Mouse (Mus musculus) embryo, embryonic 9.5 days (tissue): ENCODE measurements at regions not wholly inside any gene's neighbourhood (a gene's known extent, or its start where the extent isn't known, plus 50 kb on each side); places are given as distances from the start of the nearest gene placed in this dataset.

Source experiments
- DNase-seq: peaks from one replicate; pipeline ENCODE4 v3.0.0-alpha.2; 2017; ENCODE audit errors: extremely low spot score

DNA sequence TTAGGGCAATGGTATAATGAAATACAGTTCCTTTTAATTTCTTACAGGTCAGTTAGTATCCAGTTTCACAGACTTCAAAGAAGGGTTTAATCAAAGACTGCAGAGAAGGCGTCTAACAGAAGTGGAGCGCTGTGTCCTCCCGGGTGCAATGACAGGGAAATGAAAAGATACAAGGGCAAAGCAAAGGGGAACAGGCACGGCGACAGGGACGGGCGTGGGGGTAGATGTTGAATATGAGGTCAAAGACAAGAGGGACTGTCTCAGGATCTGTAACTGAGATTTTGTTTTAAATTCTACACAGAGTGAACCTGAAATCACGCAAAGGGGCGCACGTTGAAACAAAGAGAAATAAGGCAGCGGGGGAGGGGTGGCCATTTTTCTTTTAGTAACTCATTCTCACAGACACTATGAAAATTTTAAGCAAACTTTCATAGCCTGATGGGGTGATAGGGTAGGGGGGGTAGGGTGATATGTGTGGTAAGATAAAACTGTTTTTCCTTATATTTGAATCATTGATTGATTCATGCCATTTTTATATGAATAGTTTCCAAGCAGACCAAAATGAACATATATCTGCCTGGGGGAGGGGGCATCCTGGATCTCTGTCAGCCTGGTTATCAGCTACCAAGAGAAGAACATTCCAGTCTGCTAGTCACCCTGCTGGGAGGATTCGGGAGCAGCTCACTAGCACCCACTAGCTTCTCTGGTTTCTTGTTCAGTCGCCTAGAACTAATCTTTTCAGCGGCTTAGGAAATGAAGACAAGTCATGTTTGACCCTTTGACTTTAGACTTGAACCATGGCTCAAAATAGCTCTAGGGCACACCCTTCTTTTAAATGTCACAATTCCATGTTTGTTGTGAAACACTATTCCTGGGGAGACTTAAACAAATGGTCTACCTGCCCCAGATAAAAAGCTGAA is 139.1 kb upstream of the Map3k7 start:
- no peak for DNase-seq

DNA sequence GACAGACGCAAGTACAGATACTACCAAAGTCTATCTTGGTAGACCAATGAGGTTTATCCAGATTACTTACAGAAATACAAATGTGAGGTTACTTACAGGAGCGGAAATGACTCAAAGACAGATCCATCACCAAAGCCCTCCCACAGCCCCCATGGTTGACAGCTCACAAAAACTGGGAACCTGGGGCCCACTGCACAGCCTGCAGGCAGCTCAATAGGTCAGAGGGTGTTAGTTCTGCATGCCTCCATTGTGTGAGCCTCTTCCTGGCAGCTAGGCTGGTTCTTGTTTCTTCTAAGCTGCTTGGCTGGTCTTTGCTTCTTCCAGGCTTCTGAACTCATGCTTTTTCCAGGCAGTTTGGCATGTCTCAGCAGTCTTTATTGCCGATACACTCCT is 138.5 kb upstream of the Map3k7 start:
- DNase-seq = no peak

DNA sequence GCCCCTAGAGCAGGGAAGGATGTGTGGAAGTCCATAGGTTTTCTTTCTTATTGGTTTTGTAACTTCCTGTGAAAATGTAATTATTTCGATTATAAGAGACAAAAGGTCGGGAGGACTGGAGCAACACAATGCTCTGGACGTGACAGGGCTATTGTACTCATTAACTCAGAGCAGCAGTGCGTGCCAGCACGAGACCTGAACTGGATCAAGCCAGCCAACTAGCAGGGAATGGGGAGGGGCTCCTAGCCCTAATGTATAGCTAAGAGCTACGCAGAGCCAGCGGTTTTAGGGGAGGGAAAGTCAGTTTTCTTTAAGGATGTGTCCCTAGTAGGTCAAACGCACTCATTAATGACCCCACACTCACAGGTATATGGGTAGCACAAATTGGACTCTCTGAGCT is 137.2 kb upstream of the Map3k7 start:
- no peak for DNase-seq

DNA sequence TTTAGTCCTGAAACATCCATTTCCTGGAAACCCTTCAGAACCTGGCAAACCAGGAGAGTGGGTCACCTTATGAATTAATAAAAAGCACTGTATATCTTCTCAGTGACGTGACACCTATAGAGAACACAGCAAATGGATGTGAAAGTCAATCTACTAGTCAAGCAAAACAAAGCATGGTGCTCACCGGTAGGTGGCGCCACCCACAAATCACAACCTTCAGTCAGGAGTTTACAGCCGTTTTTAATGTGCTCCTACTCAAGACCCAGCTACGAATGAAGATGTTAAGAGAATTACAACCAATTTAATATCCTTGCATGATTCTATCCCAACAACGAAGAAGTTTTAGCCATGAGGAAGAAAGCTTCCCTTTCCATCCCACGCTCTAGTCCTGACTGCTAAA is 136.6 kb upstream of the Map3k7 start:
- DNase-seq = no peak

DNA sequence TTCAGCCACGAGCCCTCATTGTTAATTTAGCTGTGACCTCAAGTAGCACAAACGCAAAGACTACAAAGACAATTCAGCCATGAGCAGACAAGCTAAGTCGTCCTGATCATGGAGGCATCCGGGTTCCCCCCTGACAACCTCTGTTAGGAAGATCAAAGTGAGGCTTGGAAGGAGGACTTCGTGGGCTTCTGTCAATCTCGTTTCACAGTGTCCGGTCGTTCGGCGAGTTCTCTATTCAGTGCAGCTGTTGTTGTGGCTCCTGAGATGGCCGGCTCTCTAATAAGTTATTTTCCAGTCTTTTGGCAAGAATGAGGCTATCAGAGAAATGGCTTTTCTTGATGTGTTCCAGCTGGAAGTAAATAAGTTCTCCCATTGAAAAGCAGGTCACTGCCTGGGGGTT is 133.7 kb upstream of the Map3k7 start:
- peak; percentile 47 for DNase-seq

DNA sequence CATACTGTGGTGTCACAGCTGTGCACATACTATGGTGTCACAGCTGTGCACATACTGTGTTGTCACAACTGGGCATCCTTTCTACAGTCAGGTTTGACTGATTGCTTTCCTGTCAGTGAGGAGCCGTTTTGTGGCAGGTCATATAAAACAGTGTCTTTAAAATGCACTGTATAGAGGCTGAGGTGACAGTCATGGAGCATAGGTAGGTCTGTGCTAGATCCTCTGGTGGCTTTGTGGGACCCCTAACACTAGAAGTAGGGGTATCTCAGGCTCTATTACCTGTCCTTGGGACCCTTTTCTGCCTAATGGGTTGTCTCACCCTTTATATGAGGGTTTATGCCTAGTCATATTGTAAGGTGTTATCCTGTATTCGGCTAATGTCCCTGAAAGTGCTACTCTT is 132.4 kb upstream of the Map3k7 start:
- DNase-seq = no peak

DNA sequence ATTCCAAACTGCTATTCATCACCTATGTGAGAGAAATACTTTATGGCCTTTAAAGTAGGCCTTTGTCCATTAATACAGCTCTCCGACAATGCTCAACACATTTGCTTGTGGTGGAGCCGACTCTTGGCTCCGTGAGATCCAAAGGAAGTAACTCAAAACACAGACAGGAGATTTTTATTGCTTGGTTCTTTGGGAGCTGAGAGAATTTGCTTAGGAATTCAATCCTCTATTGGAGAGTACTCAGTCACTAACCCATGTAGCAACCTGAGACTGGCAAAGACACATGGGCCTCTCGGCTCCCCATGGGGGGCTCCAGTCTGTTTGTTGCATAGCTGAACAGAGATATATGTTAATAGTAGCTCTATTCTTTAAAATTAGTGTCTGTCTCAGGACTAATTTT is 130.1 kb upstream of the Map3k7 start:
- no peak for DNase-seq

DNA sequence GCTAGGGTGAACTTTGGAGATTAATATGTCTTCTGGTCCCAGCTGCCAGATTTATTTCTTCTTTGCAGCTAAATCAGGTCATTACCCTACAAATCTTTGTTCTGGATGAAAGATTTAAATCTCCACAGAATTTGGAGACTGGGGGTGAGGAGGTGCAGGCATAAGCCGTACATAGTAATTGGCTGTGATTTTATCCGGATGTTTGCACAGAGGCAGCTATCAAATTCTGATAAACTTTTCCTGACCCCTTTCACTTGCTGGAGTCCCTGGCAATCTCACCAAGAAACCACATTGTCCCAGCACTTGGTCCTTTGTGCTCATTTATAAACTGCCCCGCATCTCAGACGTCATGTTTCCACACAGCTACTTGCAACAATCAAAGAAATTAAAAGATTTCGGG is 128.8 kb upstream of the Map3k7 start:
- no peak for DNase-seq

DNA sequence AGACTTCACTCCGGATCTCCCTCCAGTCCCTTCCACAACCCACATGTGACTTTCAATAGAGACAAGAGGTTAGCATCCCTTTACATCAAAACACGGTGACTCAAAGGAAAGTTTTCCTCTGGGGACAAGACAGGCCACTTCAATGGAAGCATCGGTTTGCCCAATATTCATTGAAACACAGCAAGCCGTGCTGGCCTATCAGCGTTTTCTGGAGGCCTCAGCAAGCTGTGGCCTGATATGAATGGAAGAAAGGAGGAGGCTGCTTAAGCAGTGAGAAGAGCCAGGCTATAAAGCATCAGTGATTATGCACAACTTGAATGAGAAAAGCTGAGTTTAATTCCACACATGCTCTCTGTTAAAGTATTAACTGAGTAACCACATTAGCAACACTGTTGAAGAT is 125.3 kb upstream of the Map3k7 start:
- no peak for DNase-seq

DNA sequence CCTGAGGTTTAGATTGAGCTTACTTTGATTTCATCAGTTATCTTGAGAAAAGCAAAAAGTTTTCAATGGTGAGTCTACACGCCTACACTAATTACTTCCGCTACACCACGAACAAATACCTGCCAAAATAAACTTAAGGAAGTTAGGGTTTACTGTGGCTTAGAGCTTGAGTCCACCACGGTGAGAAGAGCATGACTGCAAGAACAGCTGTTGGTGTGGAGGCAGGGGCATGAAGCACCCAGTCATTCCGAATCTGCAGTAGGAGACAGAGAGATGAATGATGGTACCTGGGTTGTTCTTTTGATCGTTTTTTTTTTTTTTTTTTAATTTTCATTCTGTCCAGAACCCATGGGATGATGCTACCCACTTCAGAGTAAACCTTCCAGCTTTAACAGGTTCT is 114.1 kb upstream of the Map3k7 start:
- DNase-seq = no peak

DNA sequence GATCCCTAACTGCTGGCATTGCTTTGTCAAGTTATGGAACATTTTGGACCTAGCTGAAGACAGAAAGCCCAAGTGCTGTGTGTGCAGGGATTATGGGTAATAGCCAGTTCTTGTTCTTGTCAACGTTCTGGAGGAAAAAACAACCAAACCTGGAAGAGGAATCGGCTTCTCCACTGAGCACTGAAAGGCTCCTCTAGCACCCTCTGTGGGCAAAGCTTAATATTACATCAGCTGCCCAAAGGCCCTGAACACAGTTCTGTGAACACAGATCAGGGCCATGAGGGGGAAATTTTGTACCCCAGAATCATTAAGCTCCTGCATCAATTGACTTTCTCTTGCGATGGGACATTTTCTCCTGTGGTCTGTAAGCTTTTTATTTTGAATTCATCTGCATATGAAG is 112.9 kb upstream of the Map3k7 start:
- DNase-seq = no peak

DNA sequence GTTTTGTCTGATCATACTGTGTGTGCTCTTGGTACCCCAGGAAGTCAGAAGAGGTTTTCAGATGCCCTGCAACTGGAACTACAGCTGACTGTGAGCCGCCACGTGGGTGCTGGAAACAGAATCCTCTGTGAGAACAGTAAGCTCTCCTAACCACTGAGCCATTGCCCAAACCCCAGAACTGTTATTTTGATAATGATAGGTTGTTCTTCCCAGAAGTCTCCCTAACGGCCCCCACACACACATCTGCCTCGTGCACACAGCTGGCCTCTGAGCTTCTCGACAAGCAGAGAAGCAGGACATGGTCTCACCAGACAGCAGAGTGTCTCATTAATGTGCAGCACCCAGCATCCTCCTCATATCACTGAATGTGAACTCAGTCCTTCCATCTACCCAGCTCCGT is 110.0 kb upstream of the Map3k7 start:
- no peak for DNase-seq

DNA sequence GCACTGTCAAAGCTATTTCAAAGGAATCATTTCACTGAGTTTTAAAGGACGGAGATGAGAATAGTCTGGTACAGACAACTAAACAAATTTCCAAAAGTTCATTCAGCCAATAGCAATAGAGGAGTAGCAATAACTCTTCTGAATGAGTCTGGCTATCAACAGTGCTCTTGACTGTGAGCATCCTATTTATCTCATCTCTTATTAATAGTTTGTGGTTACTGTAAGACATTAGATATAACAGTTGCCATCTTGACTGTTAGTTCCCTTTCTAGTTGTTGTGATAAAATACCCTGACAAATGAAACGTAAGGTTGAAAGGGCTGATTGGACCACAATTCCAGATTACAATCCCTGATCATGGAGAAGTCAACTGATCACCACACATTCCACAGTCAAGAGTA is 103.5 kb upstream of the Map3k7 start:
- DNase-seq = no peak

DNA sequence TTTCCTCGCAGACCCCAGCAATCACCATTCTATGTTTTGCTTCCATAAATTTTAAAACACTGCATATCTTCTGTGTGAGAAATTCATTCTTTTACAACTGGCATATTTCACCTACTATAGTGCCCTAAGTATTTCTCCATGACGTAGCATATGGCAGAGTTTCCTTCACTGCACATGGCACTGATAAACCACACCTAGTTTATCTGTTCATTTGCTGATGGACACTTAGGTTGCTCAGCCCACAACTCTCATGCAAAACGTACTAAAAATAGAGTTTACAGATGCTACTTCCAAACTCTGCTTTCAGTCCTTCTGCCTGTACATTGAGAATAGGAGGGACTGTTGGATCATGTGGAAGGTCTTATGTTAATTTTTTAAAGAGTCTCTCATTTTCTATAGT is 102.7 kb upstream of the Map3k7 start:
- DNase-seq = no peak

DNA sequence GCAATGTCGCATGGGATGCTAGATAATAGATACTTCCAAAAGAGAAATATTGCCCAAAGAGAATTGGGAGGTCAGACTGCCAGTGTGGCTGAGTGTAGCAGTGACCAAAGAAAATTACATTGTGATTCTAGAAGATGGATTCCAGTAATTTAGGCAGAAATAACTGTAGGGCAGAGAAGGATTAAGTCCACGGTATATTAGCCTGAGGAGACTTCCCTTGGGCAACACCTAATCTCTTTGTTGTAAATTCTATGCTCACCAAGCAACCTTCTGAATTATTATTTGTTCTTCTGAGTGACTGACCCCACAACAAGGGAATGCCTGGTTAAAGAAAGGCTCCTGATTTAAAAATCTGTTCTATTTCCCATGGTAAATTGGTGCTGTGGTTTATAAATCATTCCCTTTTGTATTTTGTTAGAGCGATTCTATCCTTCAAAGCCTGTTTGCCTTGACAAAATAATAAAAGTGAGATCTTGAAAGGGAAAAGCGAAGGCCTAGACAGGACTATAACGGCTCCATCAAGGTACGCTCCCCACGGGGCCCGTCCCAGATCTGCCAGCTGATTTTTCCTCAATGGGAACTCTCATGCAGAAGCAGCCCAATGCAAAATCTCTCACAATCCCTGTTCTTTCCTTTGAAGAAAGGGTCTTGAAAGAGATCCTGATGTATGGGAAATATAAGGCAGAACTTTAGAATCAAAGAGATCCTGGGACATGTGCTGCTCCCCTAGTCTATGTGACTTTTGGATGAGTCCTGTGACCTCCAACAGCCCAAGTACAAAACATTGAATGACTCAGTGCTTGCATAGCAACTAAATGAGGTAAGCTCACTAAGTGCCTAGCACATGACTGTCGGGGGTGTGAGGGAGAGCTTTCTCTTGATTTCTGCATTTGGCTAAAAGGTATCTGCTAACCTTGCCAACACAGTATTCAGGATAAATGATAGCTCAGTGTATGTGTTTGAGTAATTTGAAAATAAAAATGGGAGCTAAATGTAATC is 90.6 kb upstream of the Map3k7 start:
- peak; percentile 14 for DNase-seq

DNA sequence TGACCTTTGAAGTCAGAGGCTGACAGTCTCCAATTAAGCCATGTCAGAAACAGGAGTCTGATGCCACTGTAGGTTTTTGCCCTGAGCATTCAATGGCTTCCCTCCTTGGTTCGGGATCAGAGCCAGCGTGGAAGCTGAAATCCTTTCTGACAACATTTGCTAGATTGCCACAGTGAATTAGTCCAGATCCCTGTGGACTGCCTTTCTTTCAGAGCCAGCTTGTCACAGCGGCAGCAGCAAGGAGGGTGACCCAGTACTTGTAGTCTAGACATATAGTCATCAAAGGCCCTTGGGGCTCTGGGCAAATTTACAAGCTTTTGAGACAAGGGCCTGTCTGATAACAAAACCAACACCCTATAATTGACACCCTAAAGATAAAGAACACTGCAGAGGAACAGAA is 86.5 kb upstream of the Map3k7 start:
- no peak for DNase-seq

DNA sequence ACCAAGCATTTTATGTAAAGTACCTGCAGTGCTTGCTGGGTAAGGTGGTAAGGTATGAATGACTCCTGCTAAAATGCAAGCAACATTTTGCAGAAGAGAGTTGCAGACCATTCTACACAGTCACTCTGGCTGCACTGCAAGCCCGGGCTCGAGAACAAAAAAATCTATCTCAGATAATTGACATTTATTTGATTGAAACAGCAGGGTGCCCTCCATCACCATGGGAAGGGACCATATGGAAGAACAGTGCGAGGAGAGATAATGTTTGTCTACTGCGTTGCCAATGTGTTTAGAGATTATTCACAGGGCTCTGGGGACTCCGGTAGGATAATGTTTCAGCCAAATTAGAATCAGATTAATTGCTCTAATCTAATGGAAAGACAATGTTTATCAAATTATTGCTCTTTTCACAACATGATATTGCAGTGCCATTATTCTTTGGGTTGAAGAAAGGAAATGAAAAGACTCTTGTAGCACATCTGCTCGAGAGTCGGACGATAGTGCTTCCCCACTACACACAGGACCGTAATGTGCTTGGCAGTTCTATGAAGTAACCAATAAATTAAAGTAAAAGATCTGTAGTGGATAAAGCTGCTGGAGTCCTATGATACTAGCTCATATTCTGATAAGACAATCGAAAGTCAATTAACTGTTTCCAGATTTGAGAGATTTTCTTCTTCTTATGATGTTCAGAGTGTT is 85.3 kb upstream of the Map3k7 start:
- DNase-seq = no peak

DNA sequence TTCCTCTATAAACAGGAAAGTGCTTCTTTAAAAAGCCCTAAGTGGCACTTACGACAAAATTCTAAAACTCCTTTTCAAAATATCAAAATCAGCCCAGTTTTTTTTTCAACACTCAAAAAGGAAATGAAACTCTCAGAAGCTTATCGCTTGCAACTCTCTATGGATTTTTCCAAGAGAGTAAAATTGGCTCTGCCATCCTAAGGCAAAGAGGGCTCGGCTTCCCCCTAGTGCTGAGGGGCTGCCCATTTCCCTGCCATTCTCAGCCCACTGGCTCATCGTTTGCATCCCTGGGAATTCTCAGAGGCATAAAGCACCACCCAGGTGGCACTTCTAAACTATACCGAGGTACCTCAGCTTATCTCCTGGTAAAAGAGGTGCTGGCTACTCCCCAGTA is 84.7 kb upstream of the Map3k7 start:
- no peak for DNase-seq

DNA sequence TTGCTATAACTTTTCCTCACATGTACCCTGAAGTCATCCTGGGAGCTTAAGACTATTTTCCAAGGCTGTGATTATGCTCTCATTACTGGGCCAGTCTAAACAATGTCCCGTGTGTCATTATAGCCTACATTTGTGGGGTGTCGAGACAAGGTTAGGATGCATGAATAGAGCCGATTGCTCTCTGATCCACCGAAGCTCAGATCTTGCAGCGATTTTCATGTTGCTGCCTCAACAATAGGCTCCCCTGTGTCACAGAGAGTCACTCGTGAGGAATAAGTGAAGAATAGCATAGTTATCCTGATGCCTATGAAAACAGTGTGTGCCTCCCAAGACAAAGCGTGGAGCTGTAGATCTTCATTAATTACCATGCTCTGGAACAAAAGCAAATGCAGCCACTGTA is 83.7 kb upstream of the Map3k7 start:
- DNase-seq = no peak

DNA sequence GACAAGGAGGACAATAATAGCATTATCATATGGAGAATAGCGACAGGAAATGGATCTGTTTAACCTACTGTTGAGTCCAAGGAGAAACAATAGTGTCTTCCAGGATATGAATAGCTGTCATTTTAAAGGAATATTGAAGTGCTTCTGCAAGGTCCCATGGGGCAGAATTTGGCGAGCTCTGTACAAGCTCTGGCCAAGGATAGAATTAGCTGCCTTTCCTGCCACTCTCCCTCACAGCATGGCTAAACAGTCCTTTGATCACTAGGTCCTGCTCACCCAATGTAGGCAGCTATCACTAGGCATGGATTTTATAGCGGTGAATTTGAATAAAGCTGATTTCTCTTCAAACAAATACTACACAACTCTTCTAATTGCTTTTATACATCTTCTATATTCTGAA is 74.2 kb upstream of the Map3k7 start:
- DNase-seq = no peak

DNA sequence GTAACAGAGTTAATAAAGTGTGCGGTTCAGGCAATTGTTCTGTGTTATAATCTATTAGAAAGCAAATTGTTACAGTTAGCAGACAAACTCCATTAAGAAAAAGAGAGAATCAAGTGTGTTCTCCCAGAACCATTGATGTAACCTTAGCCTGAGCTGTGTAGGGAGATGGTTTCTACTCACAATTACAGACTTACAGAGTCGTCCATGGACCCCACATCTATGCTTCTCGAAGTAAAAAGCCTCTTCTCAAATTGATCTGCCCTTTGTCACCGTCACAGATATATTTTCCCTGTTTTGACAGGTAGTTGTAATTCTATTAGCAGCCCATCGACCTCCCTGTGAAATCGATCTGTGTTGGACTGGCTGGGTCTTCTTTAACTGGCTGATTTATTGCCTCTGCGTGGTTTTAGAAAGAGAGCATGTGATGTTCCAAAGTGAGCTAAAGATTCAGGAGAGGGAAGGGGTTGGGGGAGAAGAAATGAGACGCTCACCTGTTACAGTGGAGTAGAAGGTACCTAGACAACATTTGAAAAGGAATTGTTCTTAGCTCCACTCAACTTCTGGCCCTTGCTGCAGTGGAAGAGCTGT is 54.7 kb upstream of the Map3k7 start:
- DNase-seq = no peak
